Mouse (Mus musculus) stomach, embryonic 16.5 days (tissue): ENCODE data around the gene Naa38. TPM values are rescaled to one million over a fixed set of nuclear protein-coding genes. Genes with fewer than 3 reads are reported as not detected.

ENCODE experiments used
- ATAC-seq: fragments of 200-750 bp; cut with Nextera tagmentation; 2 replicates; pipeline ENCODE4 v1.8.0; 2017; ENCODE audit warnings: moderate number of reproducible peaks, moderate TSS enrichment; ENCODE audit not compliant: insufficient read depth, low FRiP score
- H3K27ac ChIP-seq: fragments of 300-500 bp; sonication (generic); 2 replicates; pipeline ENCODE4 v1.5.1; 2014; ENCODE audit warnings: low read length
- H3K27me3 ChIP-seq: fragments of 300-500 bp; sonication (generic); 2 replicates; pipeline ENCODE4 v1.6.1; 2014; ENCODE audit warnings: low read length, control low read depth, mixed read lengths; ENCODE audit not compliant: control insufficient read depth, insufficient read depth
- H3K36me3 ChIP-seq: fragments of 300-500 bp; sonication (generic); 2 replicates; pipeline ENCODE4 v1.6.1; 2014; ENCODE audit warnings: low read length; ENCODE audit not compliant: control insufficient read depth, insufficient read depth
- H3K4me1 ChIP-seq: fragments of 300-500 bp; sonication (generic); 2 replicates; pipeline ENCODE4 v1.6.1; 2014; ENCODE audit warnings: low read length, control low read depth, mixed read lengths; ENCODE audit not compliant: control insufficient read depth, insufficient read depth
- H3K4me2 ChIP-seq: fragments of 300-500 bp; sonication (generic); 2 replicates; pipeline ENCODE4 v1.6.1; 2014; ENCODE audit warnings: low read depth, low read length, mixed read lengths
- H3K4me3 ChIP-seq: fragments of 300-500 bp; sonication (generic); replicated peaks from 2 replicates; pipeline ENCODE4 v1.5.1; 2014; ENCODE audit warnings: mild to moderate bottlenecking, low read length
- H3K9ac ChIP-seq: fragments of 300-500 bp; sonication (generic); 2 replicates; pipeline ENCODE4 v1.6.1; 2014; ENCODE audit warnings: low read length
- H3K9me3 ChIP-seq: fragments of 300-500 bp; sonication (generic); replicated peaks from 2 replicates; pipeline ENCODE4 v1.6.1; 2016; ENCODE audit warnings: low read length, control low read depth; ENCODE audit not compliant: control insufficient read depth
- WGBS: fragments of 180-500 bp; shearing (Covaris S2); extraction: QIAGEN DNeasy Blood & Tissue Kit; methylation state at CpG from one replicate; pipeline ENCODE4 v1.1.7; 2014; 5-methylcytosine and 5-hydroxymethylcytosine counted together
- polyA plus RNA-seq: library from polyadenylated mRNA; unstranded; fragments of >200 nt; fragmentation: Nextera tagmentation; extraction: Ambion mirVana; gene quantifications from 2 replicates; pipeline ENCODE4 v1.2.1, GENCODE M21; 2015

Gene Naa38
- polyA plus RNA-seq, 1 experiment from 2014 or later = 148 TPM

DNA sequence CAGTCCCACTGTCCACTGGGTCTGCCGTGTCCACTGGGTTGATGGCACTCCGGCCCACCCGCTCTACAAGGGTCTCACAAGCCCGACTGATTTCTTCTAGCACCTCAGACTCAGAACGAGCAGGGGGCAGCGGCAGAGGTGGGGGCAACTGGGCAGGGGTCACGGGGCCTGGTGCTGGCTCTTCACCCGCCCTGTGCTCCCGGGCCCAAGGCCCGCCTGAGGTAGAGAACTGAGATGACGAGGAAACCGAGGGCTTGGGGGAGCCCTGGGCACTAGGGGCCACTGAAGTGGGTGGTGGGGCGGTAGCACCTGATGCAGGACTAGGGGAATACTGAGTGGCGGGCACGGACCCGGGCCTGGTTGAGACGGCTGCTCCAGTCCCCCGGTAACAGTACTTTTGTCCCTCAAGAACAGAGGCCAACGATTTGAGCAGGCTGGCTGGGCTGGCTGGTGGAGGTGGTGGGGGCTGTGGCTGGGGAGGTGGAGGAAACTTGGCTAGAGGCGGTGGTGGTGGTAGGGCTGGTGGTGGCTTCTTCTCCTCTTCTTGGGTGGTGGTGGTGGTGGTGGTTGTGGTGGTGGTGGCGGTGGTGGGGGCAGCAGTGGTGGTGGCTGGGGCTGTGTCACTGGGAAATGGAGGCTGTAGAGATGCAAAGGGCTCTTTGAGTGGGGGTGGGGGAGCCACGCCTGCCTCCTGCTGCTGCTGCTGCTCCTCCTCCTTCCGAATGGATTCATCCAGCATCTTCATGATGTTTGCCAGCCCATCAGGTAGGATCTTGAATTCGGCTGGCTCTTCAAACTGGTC is 9.5 kb downstream of the Naa38 start:
- Histone ChIP-seq H3K9ac (no peak overlapping the region), H3K4me2 (no peak overlapping the region), H3K27me3 (no peaks in the 10 kb centered on the region), H3K4me3 (no peak overlapping the region), H3K4me1 (peaks cover 16% of the 10 kb centered on the region), H3K27ac (no peak overlapping the region), H3K9me3 (no peaks in the 10 kb centered on the region), H3K36me3 (peaks cover 53% of the 10 kb centered on the region)
- no peak for ATAC-seq
- 91% methylated on average over 24 of the region's 24 CpGs for WGBS

DNA sequence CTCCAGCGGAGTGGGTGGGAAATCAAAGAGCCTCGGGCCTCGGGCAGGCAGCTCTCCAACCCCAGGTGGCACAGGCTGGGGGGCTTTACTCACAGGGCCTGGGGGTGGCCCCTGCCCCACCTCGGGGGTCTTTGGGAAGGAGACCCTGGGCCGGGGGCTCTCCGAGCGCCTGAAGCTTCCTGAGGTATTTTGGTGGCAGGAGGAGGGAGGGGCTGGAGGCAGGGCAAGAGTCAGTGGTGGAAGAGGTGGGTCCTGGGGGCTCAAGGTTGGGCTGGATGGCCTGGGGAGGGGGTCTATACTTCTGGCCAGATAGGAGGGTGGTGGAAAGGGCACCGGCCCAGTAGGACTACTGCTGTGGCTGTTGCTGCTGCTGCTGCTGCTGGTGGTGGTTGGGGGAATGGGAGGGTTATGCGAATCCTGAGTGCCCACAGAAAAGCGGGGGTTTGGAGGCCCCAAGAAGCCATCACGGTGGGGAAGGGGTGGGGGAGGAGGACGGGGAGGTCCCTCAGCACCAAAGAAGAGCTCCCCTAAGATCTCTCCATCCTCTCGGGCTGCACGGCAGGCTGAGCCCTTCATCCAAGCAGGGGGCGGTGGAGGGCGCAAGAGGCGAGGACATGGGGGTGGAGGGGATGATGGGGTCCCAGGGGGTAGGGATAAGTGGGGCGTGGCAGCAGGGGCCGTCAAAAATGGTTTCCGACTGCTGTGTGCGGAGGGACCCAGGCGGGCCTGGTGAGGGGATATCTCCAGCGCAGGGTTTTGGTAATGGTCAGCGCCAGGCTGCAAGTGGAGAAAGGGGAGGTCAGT is 10.3 kb downstream of the Naa38 start:
- no peaks in the 10 kb centered on the region for H3K27me3 ChIP-seq
- H3K9ac ChIP-seq = no peak overlapping the region
- no peak overlapping the region for H3K27ac ChIP-seq
- WGBS = 89% methylated on average over 24 of the region's 24 CpGs
- H3K36me3 ChIP-seq = peaks cover 46% of the 10 kb centered on the region
- no peak for ATAC-seq
- H3K4me1 ChIP-seq = peaks cover 16% of the 10 kb centered on the region
- no peak overlapping the region for H3K4me2 ChIP-seq
- H3K9me3 ChIP-seq = no peaks in the 10 kb centered on the region
- no peak overlapping the region for H3K4me3 ChIP-seq

DNA sequence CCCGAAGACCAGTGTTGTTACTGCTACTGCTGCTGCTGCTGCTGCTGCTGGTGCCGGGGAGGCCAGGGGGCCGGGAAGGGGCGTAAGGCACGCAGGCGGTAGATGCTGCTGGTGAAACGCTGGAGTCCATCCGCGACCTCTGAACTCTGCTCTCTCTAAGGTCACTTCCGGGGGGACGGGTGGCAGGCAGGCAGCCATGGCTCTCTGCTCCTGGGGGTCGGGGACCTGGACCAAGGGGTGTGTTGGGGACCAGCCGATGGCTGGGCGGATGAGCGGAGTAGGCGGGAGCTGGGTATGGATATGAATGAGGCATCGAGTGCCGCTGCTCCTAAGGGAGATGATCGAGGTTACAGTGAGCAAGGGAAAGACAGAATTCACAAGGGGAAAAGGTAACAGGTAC is 11.0 kb downstream of the Naa38 start:
- Histone ChIP-seq H3K4me2 (no peak overlapping the region), H3K27me3 (no peaks in the 10 kb centered on the region), H3K27ac (no peak overlapping the region), H3K4me1 (peaks cover 11% of the 10 kb centered on the region), H3K9me3 (no peaks in the 10 kb centered on the region), H3K36me3 (peaks cover 40% of the 10 kb centered on the region), H3K4me3 (no peak overlapping the region), H3K9ac (no peak overlapping the region)
- ATAC-seq = no peak
- WGBS = 86% methylated on average over 19 of the region's 19 CpGs

DNA sequence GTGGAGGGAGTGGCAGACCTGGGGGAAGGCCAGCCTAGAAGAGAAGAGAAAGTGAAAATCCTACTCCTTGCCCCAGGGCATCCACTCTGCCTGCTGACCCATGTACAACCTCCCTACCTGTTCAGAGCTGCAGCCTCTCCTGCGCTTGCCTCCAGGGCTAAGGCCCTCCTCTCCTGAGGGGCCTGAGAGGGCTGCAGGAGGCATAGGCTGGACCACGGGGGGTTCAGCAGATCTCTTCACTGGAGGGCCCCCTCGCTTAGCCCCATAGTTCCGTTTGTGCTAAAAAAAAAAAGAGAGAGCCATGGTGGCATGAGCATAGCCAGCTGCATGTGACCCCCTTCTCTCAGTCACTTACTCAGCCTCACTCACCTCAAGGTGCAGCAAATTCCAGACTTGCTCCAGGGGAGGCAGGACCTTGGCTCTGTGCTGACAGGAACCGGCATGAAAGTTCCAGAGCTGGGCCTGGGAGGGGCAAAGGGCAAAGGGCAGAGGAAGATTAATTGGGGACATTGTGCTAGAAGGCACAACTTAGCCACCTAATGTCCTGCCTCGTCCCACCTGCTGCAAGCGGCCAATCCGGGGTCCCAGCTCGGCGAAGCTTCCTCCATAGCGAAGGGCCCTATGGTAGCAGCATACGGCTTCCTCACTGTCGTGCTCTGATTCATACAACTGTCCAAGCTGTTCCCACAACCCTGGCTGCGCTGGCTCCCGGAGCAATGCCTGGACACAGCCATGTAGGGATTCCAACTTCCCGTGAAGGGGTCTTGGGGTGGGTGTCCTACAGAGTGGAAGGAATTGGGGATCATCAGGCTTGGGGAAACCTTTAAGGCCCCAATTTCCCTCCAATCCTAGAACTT is 11.8 kb downstream of the Naa38 start:
- WGBS = 89% methylated on average over 16 of the region's 16 CpGs
- no peak overlapping the region for H3K4me3 ChIP-seq
- H3K36me3 ChIP-seq = peaks cover 34% of the 10 kb centered on the region
- H3K27ac ChIP-seq = no peak overlapping the region
- H3K4me1 ChIP-seq = peaks cover 14% of the 10 kb centered on the region
- H3K9me3 ChIP-seq = no peaks in the 10 kb centered on the region
- no peaks in the 10 kb centered on the region for H3K27me3 ChIP-seq
- H3K9ac ChIP-seq = no peak overlapping the region
- no peak for ATAC-seq
- H3K4me2 ChIP-seq = no peak overlapping the region

DNA sequence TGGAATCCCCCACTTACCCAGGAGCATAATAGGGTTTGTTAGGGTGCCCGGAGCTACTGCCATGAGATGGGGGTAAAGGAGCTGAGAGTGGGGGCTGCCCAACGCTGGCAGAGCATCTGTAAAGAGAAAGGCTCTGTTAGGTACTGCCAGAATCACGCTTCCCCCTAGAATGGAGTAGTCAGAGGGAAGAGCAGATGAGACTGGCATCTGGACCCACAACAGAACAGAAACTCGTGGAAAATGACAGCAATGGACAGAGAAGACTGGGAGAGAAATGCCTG is 12.4 kb downstream of the Naa38 start:
- H3K4me2 ChIP-seq = peak overlapping the region; percentile 98; the same call in 1 of the 2 replicates
- H3K9me3 ChIP-seq = no peaks in the 10 kb centered on the region
- H3K36me3 ChIP-seq = peaks cover 34% of the 10 kb centered on the region
- WGBS = 79% methylated on average over 4 of the region's 4 CpGs
- no peak overlapping the region for H3K27ac ChIP-seq
- peaks cover 19% of the 10 kb centered on the region for H3K4me1 ChIP-seq
- H3K4me3 ChIP-seq = no peak overlapping the region
- H3K9ac ChIP-seq = no peak overlapping the region
- no peaks in the 10 kb centered on the region for H3K27me3 ChIP-seq
- no peak for ATAC-seq

DNA sequence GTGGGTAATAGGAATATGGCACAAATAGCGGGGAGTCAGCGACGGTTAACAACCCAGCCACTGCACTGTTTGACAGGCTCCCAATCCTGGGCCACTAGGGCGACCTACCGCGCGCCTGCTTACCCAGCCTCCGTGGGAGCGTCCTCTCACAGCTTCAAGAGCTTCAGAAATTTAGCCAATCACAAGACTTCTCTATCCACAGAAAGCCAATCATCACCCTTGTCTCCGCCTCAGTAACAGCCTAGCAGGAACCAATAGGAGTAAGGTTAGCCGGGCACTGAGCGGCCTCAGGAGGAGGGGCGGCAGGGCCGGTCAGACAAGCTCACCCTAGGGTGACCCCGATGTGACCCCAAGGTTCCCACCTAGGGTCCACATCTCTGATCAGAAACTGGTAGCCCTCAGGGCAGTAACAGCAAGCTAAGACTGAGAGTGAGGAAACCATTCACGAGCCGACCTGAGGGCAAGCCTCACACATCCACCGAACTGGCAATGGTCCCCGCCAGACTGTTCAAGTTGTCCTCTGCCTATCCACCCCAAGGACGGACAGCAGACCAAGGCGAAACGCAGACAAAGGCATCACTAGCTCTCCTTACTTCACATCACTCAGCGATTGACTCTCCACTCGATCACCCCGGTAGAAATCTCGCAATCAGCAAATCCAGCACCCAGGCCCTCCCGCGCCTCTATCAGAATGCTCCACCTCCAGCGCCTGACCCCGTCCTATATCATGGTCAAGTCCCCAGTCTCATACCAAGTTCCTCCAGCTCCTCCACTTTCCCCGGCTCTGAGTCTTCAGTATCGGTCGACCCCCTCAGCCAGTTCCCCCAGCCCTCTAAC is 13.5 kb downstream of the Naa38 start:
- Histone ChIP-seq H3K4me3 (peak overlapping the region; percentile 72), H3K27ac (peak overlapping the region; percentile 100), H3K27me3 (no peaks in the 10 kb centered on the region), H3K9ac (peak overlapping the region; percentile 89), H3K4me1 (peaks cover 30% of the 10 kb centered on the region), H3K4me2 (peak overlapping the region; percentile 98), H3K36me3 (peaks cover 34% of the 10 kb centered on the region), H3K9me3 (no peaks in the 10 kb centered on the region)
- ATAC-seq = peak; percentile 76
- under 1% methylated on average over 33 of the region's 33 CpGs for WGBS

DNA sequence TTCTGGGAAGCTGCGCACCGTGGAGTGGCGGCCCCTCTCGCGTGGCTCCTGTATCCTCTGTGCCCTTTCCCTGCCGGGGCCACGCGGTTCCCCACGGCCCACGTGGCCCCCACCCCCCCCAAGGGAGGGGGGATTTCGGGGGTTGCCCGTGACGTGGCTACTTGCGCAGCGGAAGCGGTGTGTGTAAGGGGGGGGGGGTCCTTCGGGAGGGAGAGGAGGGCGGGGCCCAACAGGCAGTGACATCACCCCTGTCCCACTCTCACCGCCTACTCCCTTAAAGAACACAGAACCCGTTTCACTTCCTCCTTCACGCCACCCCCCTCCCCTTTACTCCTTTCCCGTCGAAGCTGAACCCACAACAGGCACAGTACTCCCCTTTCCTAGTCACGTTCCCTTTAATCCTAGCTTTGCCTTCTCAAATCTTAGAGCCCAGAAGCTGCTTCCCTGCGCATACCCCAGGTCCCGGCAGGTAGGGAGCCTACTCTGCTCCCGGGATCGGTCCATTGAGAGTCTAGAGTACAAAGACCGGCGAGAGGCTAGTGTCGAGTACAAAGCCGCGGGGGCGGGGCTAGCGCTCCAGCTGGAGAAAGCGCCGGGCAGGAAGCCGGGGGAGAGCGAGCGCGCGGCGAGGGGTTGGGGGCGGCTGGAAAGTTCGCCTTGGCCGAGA is 14.2 kb downstream of the Naa38 start:
- ATAC-seq = peak; percentile 69
- H3K27ac ChIP-seq = peak overlapping the region; percentile 100
- WGBS = under 1% methylated on average over 45 of the region's 46 CpGs
- peak overlapping the region; percentile 72 for H3K4me3 ChIP-seq
- H3K27me3 ChIP-seq = no peaks in the 10 kb centered on the region
- H3K9ac ChIP-seq = peak overlapping the region; percentile 89
- H3K4me1 ChIP-seq = peaks cover 38% of the 10 kb centered on the region
- no peaks in the 10 kb centered on the region for H3K9me3 ChIP-seq
- H3K4me2 ChIP-seq = peak overlapping the region; percentile 98
- H3K36me3 ChIP-seq = peaks cover 32% of the 10 kb centered on the region

DNA sequence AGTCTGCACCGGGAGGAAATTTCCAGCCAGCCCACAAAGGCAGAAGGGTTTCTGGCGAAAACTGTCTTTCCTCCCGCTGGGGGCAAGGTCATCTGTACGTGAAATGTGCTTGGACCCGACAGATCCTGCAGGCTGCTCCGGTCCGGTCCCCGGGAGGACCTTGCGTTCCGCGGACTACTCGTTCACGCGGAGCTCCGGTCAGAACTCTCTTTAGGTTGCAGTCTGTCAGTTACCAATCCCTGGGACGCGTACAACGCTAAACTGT is 14.7 kb downstream of the Naa38 start:
- no peak for ATAC-seq
- peak overlapping the region; percentile 89 for H3K9ac ChIP-seq
- H3K4me1 ChIP-seq = peaks cover 43% of the 10 kb centered on the region
- H3K27ac ChIP-seq = peak overlapping the region; percentile 100
- under 1% methylated on average over 18 of the region's 18 CpGs for WGBS
- no peaks in the 10 kb centered on the region for H3K27me3 ChIP-seq
- H3K9me3 ChIP-seq = no peaks in the 10 kb centered on the region
- peaks cover 28% of the 10 kb centered on the region for H3K36me3 ChIP-seq
- H3K4me2 ChIP-seq = peak overlapping the region; percentile 98
- peak overlapping the region; percentile 72 for H3K4me3 ChIP-seq
